Mouse (Mus musculus): ENCODE results near the gene Mrln. TPM values are rescaled to one million over a fixed set of nuclear protein-coding genes. Genes with fewer than 3 reads are reported as not detected.

Gene Mrln
- 0.75 and 4.8 TPM in 2 replicates for polyA plus RNA-seq (2012; rRNA removed)

DNA sequence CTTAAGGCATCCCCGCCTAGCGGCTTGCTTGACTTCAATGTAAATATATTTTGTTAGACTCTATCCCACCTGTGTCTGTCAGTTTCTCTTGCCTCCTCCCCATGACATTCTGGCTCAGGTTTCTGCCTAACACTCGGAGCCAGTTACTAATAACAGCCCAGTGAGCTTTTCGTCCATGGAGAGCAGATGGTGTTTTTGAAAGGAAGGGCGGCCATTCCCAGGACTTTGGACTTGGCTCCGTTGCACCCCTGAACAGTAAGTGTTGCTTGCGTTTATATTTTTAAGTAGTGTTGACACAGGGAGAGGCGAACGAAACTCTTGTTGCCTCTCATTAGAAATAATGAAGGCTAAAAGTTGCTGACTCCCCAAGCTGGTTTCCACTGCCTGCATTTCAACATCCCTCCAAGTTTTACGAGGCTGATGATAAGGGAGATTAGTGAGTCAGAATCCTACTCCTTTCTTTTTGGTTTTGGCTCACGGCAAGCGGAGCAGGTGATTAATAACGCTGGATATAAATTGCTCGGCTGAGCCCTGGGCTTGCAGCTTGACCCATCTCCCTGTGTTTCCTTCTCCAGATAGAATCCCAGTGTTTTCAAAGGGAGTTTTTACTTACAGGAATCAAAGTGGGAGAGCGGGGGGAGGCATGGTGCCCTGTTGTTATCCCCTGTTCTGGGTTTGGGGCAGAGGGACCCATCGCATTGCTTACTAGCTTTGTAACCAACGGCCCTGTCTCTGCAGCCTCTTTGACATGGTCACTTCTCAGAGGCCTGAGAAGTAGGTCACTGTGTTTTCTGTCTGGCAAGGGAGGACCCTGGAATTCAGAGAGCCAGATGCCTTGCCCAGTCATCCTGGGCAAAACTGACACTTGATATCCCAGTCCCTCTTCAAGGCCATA lies at the start of gene Mrln:
Mrln (plus strand) TSS at position 160 of the 895 bp plus-strand sequence.

DNA sequence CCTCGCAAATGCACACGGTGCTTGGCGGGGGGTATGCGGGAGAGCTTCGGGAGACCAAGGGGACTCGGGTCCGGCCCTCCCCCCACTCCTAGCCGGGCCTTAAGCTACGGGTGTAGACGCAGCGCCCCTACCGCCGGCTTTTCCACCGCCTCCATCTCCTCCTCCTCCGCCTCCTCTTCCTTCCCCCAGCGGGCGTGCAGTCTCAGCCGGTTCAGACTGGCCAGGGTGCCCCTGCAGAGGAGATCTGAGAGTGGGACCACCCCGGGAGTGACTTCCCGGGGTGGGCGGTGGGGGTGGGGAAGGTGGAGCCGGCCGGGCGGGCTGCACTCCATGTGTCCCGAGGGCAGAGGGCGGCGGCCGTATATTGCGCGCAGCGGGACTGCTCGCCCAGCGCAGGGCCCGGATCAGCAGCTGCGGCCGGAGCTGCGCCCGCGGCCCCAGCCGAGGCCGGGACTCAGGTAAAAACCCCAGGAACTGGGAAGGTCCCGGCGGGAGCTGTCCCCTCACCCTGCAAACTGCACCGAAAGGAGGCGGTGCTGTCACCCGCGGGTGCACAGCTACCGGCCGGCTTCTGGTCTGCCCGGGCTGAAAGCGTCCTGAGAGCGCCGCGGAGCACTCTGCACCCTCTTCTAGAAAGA lies 40.6 kb downstream of the Mrln start, which contains the start of gene Slc16a9:
Slc16a9 (plus strand) TSS at position 180 of the 638 bp plus-strand sequence.

Other genes starting within 250 kb of the Mrln start
- gene Ccdc6, start 107.5 kb upstream of the Mrln start, polyA plus RNA-seq (2012; rRNA removed) = 30.5 and 31.8 TPM in 2 replicates
- gene Slc16a9, start 40.4 kb downstream of the Mrln start, polyA plus RNA-seq (2012; rRNA removed) = 1.8 and 3.7 TPM in 2 replicates
- gene Fam13c, start 235.8 kb downstream of the Mrln start, polyA plus RNA-seq (2012; rRNA removed) = 16.7 and 17.4 TPM in 2 replicates

Measured in central nervous system, embryonic 18 days (tissue).